8 mouse cellular contexts compared by ENCODE assay signal in genomic region chr16:45158522-45159388, GRCm38 (mm10). TPM values are rescaled to one million over a fixed set of nuclear protein-coding genes. Genes with fewer than 3 reads are reported as not detected.
A peak's percentile ranks its signal among the peaks of the same experiment; 100 is the strongest.
DNase-seq lines count a peak whose midpoint lies in the region; ATAC-seq and TF ChIP-seq lines count a peak whose summit lies in the region.

Gene Slc35a5, minus strand, starts transcription at chr16:45158706.
Gene Atg3, plus strand, starts transcription at chr16:45158785.

- TF ChIP-seq CTCF in kidney, adult 2 months (conservative IDR thresholded peaks at IDR 0.05; ENCODE audit: insufficient read depth, insufficient read length, low read depth, low read length), result no peak
- no peak for TF ChIP-seq CTCF in spleen, adult 2 months (IDR thresholded peaks at IDR 0.05; ENCODE audit: extremely low read depth, insufficient read depth, insufficient read length, insufficient replicate concordance)

- peak; percentile 95 for DNase-seq in 3134 (ENCODE audit: extremely low read depth, insufficient read length, low spot score)
- DNase-seq in adrenal gland, postnatal 36 days, result peak; percentile 97 to 98
- peak; percentile 94 to 98 for DNase-seq in heart, adult 18-20 months
- peak; percentile 98 for DNase-seq in kidney, adult 2 months
- peak; percentile 95 to 96 for DNase-seq in spleen, adult 2 months (ENCODE audit: low read depth in 1 of 2, low spot score in 2 of 2)

- peak; percentile 99 for ATAC-seq in embryonic facial prominence, embryonic 13.5 days (ENCODE audit: insufficient number of reproducible peaks, insufficient read depth, low FRiP score, low TSS enrichment, low read depth)
- ATAC-seq in limb, embryonic 12.5 days (ENCODE audit: insufficient number of reproducible peaks, insufficient read depth, low FRiP score, low TSS enrichment, low read depth), result peak; percentile 98
- ATAC-seq in midbrain, embryonic 15.5 days (replicated peaks), result peak; percentile 98

- no peaks in the 10 kb centered on the region for H3K9me3 ChIP-seq in embryonic facial prominence, embryonic 13.5 days
- H3K9me3 ChIP-seq in limb, embryonic 12.5 days, result no peaks in the 10 kb centered on the region
- no peaks in the 10 kb centered on the region for H3K9me3 ChIP-seq in midbrain, embryonic 15.5 days

- H3K27ac ChIP-seq in embryonic facial prominence, embryonic 13.5 days, result peak within 1 kb of the TSS; percentile 90
- H3K27ac ChIP-seq in kidney, adult 2 months (ENCODE audit: insufficient read depth, low read depth, low read length), result peak within 1 kb of the TSS; percentile 84
- peak within 1 kb of the TSS; percentile 89 for H3K27ac ChIP-seq in limb, embryonic 12.5 days
- peak within 1 kb of the TSS; percentile 94 for H3K27ac ChIP-seq in midbrain, embryonic 15.5 days
- peak within 1 kb of the TSS; percentile 78 for H3K27ac ChIP-seq in spleen, adult 2 months (ENCODE audit: insufficient read depth, low read length)

- H3K4me2 ChIP-seq in embryonic facial prominence, embryonic 13.5 days, result peak within 1 kb of the TSS; percentile 82
- peak within 1 kb of the TSS; percentile 73 for H3K4me2 ChIP-seq in limb, embryonic 12.5 days
- H3K4me2 ChIP-seq in midbrain, embryonic 15.5 days, result peak within 1 kb of the TSS; percentile 64

- under 1% methylated on average over 63 of the region's 64 CpGs for WGBS in embryonic facial prominence, embryonic 13.5 days
- WGBS in kidney, adult 2 months, result under 1% methylated on average over 63 of the region's 64 CpGs
- under 1% methylated on average over 56 of the region's 64 CpGs for WGBS in limb, embryonic 12.5 days
- WGBS in midbrain, embryonic 15.5 days, result under 1% methylated on average over 58 of the region's 64 CpGs
- WGBS in spleen, adult 2 months, result 1% methylated on average over 63 of the region's 64 CpGs

- H3K36me3 ChIP-seq in embryonic facial prominence, embryonic 13.5 days, result peaks cover 9% of the 10 kb centered on the region; the same call in 1 of the 2 replicates
- no peaks in the 10 kb centered on the region for H3K36me3 ChIP-seq in kidney, adult 2 months (ENCODE audit: control insufficient read depth, insufficient read depth, low read length)
- H3K36me3 ChIP-seq in limb, embryonic 12.5 days, result peaks cover 13% of the 10 kb centered on the region
- 0 out of 2 replicates have a peak, but pooled peaks cover 4% of the 10 kb centered on the region for H3K36me3 ChIP-seq in midbrain, embryonic 15.5 days (replicated peaks)
- peaks cover 3% of the 10 kb centered on the region; the same call in 1 of the 2 replicates for H3K36me3 ChIP-seq in spleen, adult 2 months (ENCODE audit: control insufficient read depth, insufficient read depth, low read length)

- peak within 1 kb of the TSS; percentile 92 for H3K4me3 ChIP-seq in embryonic facial prominence, embryonic 13.5 days
- H3K4me3 ChIP-seq in kidney, adult 2 months (ENCODE audit: insufficient read depth, low read depth, low read length), result peak within 1 kb of the TSS; percentile 82
- H3K4me3 ChIP-seq in limb, embryonic 12.5 days (replicated peaks), result peak within 1 kb of the TSS; percentile 84
- peak within 1 kb of the TSS; percentile 98 for H3K4me3 ChIP-seq in midbrain, embryonic 15.5 days
- peak within 1 kb of the TSS; percentile 87 for H3K4me3 ChIP-seq in spleen, adult 2 months (ENCODE audit: extremely low read depth, insufficient read depth, insufficient read length)

- peak; percentile 49 for TF ChIP-seq POLR2A in kidney, adult 2 months (IDR thresholded peaks at IDR 0.05; ENCODE audit: low read depth, low read length)
- TF ChIP-seq POLR2A in spleen, adult 2 months (IDR thresholded peaks at IDR 0.05; ENCODE audit: low read depth, low read length), result peak; percentile 25

- no peaks in the 10 kb centered on the region for H3K27me3 ChIP-seq in embryonic facial prominence, embryonic 13.5 days
- no peaks in the 10 kb centered on the region for H3K27me3 ChIP-seq in kidney, adult 2 months (replicated peaks; ENCODE audit: control insufficient read depth, insufficient read depth, low read length)
- H3K27me3 ChIP-seq in limb, embryonic 12.5 days, result no peaks in the 10 kb centered on the region
- H3K27me3 ChIP-seq in midbrain, embryonic 15.5 days (replicated peaks), result no peaks in the 10 kb centered on the region
- no peaks in the 10 kb centered on the region for H3K27me3 ChIP-seq in spleen, adult 2 months (ENCODE audit: control insufficient read depth, insufficient read depth, low read length)

- H3K4me1 ChIP-seq in embryonic facial prominence, embryonic 13.5 days, result peaks cover 16% of the 10 kb centered on the region
- peaks cover 3% of the 10 kb centered on the region; the same call in 1 of the 2 replicates for H3K4me1 ChIP-seq in kidney, adult 2 months (ENCODE audit: control insufficient read depth, insufficient read depth, low read length)
- H3K4me1 ChIP-seq in limb, embryonic 12.5 days (replicated peaks), result peaks cover 16% of the 10 kb centered on the region
- peaks cover 33% of the 10 kb centered on the region for H3K4me1 ChIP-seq in midbrain, embryonic 15.5 days
- peaks cover 2% of the 10 kb centered on the region; the same call in 1 of the 2 replicates for H3K4me1 ChIP-seq in spleen, adult 2 months (ENCODE audit: control insufficient read depth, insufficient read depth, insufficient read length)

- H3K9ac ChIP-seq in embryonic facial prominence, embryonic 13.5 days, result peak within 1 kb of the TSS; percentile 92
- peak within 1 kb of the TSS; percentile 88 for H3K9ac ChIP-seq in limb, embryonic 12.5 days (replicated peaks)
- H3K9ac ChIP-seq in midbrain, embryonic 15.5 days, result peak within 1 kb of the TSS; percentile 95

RNA-seq across cellular contexts. Expression of gene Slc35a5, which starts in this region (rescaled TPM):
- total RNA-seq in adrenal gland, postnatal 36 days (2021), result 10 to 100 TPM; 29.6 to 39.0 TPM
- 15.6 and 21.6 TPM in 2 replicates for polyA plus RNA-seq in embryonic facial prominence, embryonic 13.5 days (2015; fragmentation: Nextera tagmentation; extraction: Ambion mirVana)
- total RNA-seq in heart, adult 18-20 months (2021), result 10 to 100 TPM; 10.8 to 11.9 TPM
- polyA plus RNA-seq in kidney, adult 2 months (2012; rRNA removed), result 23.1 and 24.9 TPM in 2 replicates
- 13.4 and 14.5 TPM in 2 replicates for polyA plus RNA-seq in limb, embryonic 12.5 days (2016; fragmentation: Nextera tagmentation; extraction: Ambion mirVana)
- polyA plus RNA-seq in midbrain, embryonic 15.5 days (2015; fragmentation: Nextera tagmentation; extraction: Ambion mirVana), result 34.6 and 37.8 TPM in 2 replicates
- polyA plus RNA-seq in spleen, adult 2 months (2012; rRNA removed), result 6.8 and 8.3 TPM in 2 replicates

RNA-seq across cellular contexts. Expression of gene Atg3, which starts in this region (rescaled TPM):
- total RNA-seq in adrenal gland, postnatal 36 days (2021), result 10 to 100 TPM; 53.2 to 62.6 TPM
- 34.6 and 37.8 TPM in 2 replicates for polyA plus RNA-seq in embryonic facial prominence, embryonic 13.5 days (2015; fragmentation: Nextera tagmentation; extraction: Ambion mirVana)
- total RNA-seq in heart, adult 18-20 months (2021), result 10 to 100 TPM; 18.8 to 19.1 TPM
- polyA plus RNA-seq in kidney, adult 2 months (2012; rRNA removed), result 17.4 and 18.1 TPM in 2 replicates
- 30.6 and 32.5 TPM in 2 replicates for polyA plus RNA-seq in limb, embryonic 12.5 days (2016; fragmentation: Nextera tagmentation; extraction: Ambion mirVana)
- 53.8 and 56.7 TPM in 2 replicates for polyA plus RNA-seq in midbrain, embryonic 15.5 days (2015; fragmentation: Nextera tagmentation; extraction: Ambion mirVana)
- polyA plus RNA-seq in spleen, adult 2 months (2012; rRNA removed), result 13.8 and 21.4 TPM in 2 replicates

Comparison
In these comparisons a context has a peak if more than half of its experiments do, and no peak if none do; other contexts are left out.
1. Peak in every context shown above with its lines: DNase-seq, ATAC-seq, H3K4me3 ChIP-seq and H3K27ac ChIP-seq.